Mouse (Mus musculus) spleen, adult 2 months (tissue): ENCODE measurements at regions not wholly inside any gene's neighbourhood (a gene's known extent, or its start where the extent isn't known, plus 50 kb on each side); places are given as distances from the start of the nearest gene placed in this dataset.

ENCODE experiments used
- DNase-seq, 2 experiments: peaks; one replicate each; pipeline versions ENCODE4 v3.0.0 to v3.0.0-alpha.2; 2012 to 2021; ENCODE audit warnings: low spot score in 2 of 2, low read depth in 1 of 2
- H3K27ac ChIP-seq: fragments of 200-500 bp; 2 replicates; pipeline ENCODE4 v1.5.1; 2012; ENCODE audit warnings: low read length, inconsistent platforms; ENCODE audit not compliant: insufficient read depth
- H3K27me3 ChIP-seq: fragments of 200-500 bp; 2 replicates; pipeline ENCODE4 v1.6.1; 2012; ENCODE audit warnings: mild to moderate bottlenecking, moderate library complexity, low read length, inconsistent platforms; ENCODE audit not compliant: control insufficient read depth, insufficient read depth
- H3K36me3 ChIP-seq: fragments of 200-500 bp; 2 replicates; pipeline ENCODE4 v1.6.1; 2012; ENCODE audit warnings: mild to moderate bottlenecking, low read length, inconsistent platforms; ENCODE audit not compliant: control insufficient read depth, insufficient read depth
- H3K4me1 ChIP-seq: fragments of 200-500 bp; 2 replicates; pipeline ENCODE4 v1.6.1; 2011; ENCODE audit warnings: inconsistent platforms; ENCODE audit not compliant: control insufficient read depth, insufficient read depth, insufficient read length
- H3K4me3 ChIP-seq: fragments of 200-500 bp; 2 replicates; pipeline ENCODE4 v1.5.1; 2011; ENCODE audit warnings: mild to moderate bottlenecking, inconsistent platforms; ENCODE audit not compliant: insufficient read depth, insufficient read length; ENCODE audit errors: extremely low read depth
- CTCF ChIP-seq: fragments of 200-500 bp; IDR thresholded peaks from 2 replicates; pipeline ENCODE4 v1.5.1; 2011; ENCODE audit warnings: mild to moderate bottlenecking, inconsistent platforms; ENCODE audit not compliant: insufficient read depth, insufficient read length, insufficient replicate concordance; ENCODE audit errors: extremely low read depth
- POLR2A ChIP-seq: fragments of 200-500 bp; IDR thresholded peaks from 2 replicates; pipeline ENCODE4 v1.6.1; 2011; ENCODE audit warnings: low read depth, low read length, inconsistent platforms
- WGBS: fragments of 180-500 bp; shearing (Covaris S2); methylation state at CpG from one replicate; pipeline ENCODE4 v1.1.7; 2018; 5-methylcytosine and 5-hydroxymethylcytosine counted together

DNA sequence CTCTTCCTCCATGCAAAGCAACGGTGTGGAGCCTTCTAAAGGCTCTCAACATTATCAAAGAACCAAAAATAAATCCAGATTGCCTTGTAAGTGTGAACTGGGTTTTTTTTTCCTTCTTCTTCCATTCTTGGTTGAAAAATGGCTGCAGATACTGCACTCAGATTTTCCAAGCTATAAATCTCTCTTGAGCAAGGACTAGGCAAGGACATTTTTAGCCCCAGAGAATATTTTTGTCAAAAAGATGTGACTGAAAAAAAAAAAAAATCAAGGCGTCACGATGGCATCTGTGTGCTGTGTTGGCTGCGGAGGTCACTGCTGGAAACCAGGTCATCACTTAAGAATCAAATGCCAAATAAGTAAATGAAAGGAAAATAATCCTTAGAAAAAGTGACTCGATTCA is 386.9 kb downstream of the Wdr11 start:
- no peaks in the 10 kb centered on the region for H3K4me1 ChIP-seq
- no peaks in the 10 kb centered on the region for H3K36me3 ChIP-seq
- no peak for TF ChIP-seq POLR2A
- 85% methylated on average over 5 of the region's 5 CpGs for WGBS
- no peaks in the 10 kb centered on the region for H3K27me3 ChIP-seq
- H3K27ac ChIP-seq: no peak overlapping the region
- no peak overlapping the region for H3K4me3 ChIP-seq
- no peak for DNase-seq

GRCm38 (mm10) chr7:129979337-129979736 is 387.7 kb downstream of the Wdr11 start:
- Histone ChIP-seq H3K4me3 (no peak overlapping the region), H3K36me3 (no peaks in the 10 kb centered on the region), H3K4me1 (no peaks in the 10 kb centered on the region), H3K27ac (no peak overlapping the region), H3K27me3 (no peaks in the 10 kb centered on the region)
- TF ChIP-seq CTCF (no peak), POLR2A (no peak)
- no peak for DNase-seq
- WGBS: 85% methylated on average over 6 of the region's 6 CpGs

GRCm38 (mm10) chr7:129980501-129980900 is 388.8 kb downstream of the Wdr11 start:
- Histone ChIP-seq H3K4me3 (no peak overlapping the region), H3K27ac (no peak overlapping the region), H3K27me3 (no peaks in the 10 kb centered on the region), H3K36me3 (no peaks in the 10 kb centered on the region), H3K4me1 (no peaks in the 10 kb centered on the region)
- 67% methylated on average over 1 of the region's 1 CpGs for WGBS
- DNase-seq: no peak
- no peak for TF ChIP-seq POLR2A
- no peak for TF ChIP-seq CTCF

DNA sequence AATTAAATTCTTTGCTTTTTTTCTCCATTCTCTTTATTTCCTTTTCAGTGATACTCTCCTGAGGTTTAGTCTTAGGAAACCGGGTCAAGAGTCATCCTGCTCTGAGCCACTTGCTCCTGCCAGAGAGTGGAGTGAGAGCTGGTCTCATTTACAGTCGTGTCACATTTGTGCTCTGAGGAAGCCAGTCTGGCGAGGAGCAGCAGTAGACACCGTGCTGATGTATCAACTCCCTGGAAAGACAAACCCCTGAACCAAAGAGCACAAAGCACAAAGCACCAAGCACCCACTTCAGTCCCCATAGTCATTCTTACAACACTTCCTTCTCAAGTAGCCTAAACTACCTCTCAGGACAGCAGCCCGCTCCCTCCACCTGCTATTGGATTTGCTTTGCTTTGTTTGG is 390.7 kb downstream of the Wdr11 start:
- no peaks in the 10 kb centered on the region for H3K4me1 ChIP-seq
- H3K36me3 ChIP-seq: no peaks in the 10 kb centered on the region
- DNase-seq: no peak
- no peak overlapping the region for H3K4me3 ChIP-seq
- H3K27ac ChIP-seq: no peak overlapping the region
- TF ChIP-seq POLR2A: no peak
- TF ChIP-seq CTCF: no peak
- H3K27me3 ChIP-seq: no peaks in the 10 kb centered on the region
- WGBS: 63% methylated on average over 5 of the region's 5 CpGs

DNA sequence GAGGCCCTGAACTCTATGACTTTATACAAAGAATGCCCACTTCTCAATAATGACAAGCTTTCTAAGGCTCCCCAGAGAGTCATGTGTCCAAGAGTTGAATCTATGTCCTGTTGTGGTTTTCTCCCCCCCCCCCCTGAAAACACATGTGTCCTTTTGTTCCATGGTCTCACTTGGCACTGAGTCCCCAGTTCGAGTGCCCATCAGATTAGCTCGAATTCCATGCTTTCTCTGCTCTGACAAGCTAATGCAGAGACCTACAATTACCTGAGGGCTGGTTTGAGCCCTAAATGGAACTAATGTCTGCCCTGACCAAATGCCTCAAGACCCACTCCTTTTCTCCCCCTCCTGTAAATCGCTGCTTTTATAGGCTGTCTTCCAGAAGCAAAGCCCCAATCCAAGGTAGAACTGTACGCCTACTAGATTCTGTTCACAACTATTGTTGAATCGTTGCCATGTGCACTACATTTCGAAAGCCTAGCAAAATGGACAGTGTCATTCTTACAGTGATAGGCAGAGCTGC is 392.0 kb downstream of the Wdr11 start:
- H3K27ac ChIP-seq: no peak overlapping the region

GRCm38 (mm10) chr7:129984367-129984766 is 392.7 kb downstream of the Wdr11 start:
- H3K27me3 ChIP-seq: no peaks in the 10 kb centered on the region
- no peak overlapping the region for H3K4me3 ChIP-seq
- H3K4me1 ChIP-seq: no peaks in the 10 kb centered on the region
- TF ChIP-seq POLR2A: no peak
- TF ChIP-seq CTCF: no peak
- DNase-seq: no peak
- no peaks in the 10 kb centered on the region for H3K36me3 ChIP-seq
- WGBS: 77% methylated on average over 9 of the region's 9 CpGs
- no peak overlapping the region for H3K27ac ChIP-seq

More for the DNA sequence above, 392.0 kb downstream of the Wdr11 start:
- H3K4me3 ChIP-seq: no peak overlapping the region
- no peaks in the 10 kb centered on the region for H3K4me1 ChIP-seq
- H3K36me3 ChIP-seq: no peaks in the 10 kb centered on the region
- no peaks in the 10 kb centered on the region for H3K27me3 ChIP-seq
- TF ChIP-seq CTCF (no peak), POLR2A (no peak)
- no peak for DNase-seq
- WGBS: 89% methylated on average over 6 of the region's 6 CpGs

- no peak overlapping the region for H3K27ac ChIP-seq
- no peak for TF ChIP-seq CTCF
- TF ChIP-seq POLR2A: no peak
- no peak for DNase-seq
- no peaks in the 10 kb centered on the region for H3K4me1 ChIP-seq
- no peaks in the 10 kb centered on the region for H3K36me3 ChIP-seq
- H3K27me3 ChIP-seq: no peaks in the 10 kb centered on the region
- WGBS: 73% methylated on average over 6 of the region's 6 CpGs
- no peak overlapping the region for H3K4me3 ChIP-seq
Observed at GRCm38 (mm10) chr7:129987119-129987665, 395.5 kb downstream of the Wdr11 start.
